Mouse (Mus musculus) layer of hippocampus, postnatal 25 days (tissue): ENCODE results near the gene Zbtb2. TPM values are rescaled to one million over a fixed set of nuclear protein-coding genes. Genes with fewer than 3 reads are reported as not detected.
"Not testable (repeated sequence)": the region's sequence is repeated elsewhere in the genome, so short reads cannot be mapped to it uniquely, and the experiment has no call there.

Source experiments
- DNase-seq, 2 experiments: peaks; one replicate each; pipeline ENCODE4 v3.0.0; 2022; ENCODE audit warnings: mixed read lengths in 2 of 2, low spot score in 1 of 2; ENCODE audit errors: extremely low spot score in 1 of 2
- total RNA-seq, 2 experiments: library from RNA; stranded (reverse); gene quantifications; 2 replicates each; pipeline ENCODE4 v1.2.3; 2021

Zbtb2 gene
- 10 to 100 TPM; 11.4 to 12.1 TPM for total RNA-seq

GRCm38 (mm10) chr10:4387701-4388383 is at the start of gene Zbtb2:
Gene Zbtb2, minus strand, starts transcription at chr10:4388108.
- peak; percentile 46 to 50 for DNase-seq

GRCm38 (mm10) chr10:4435416-4435815 is 47.5 kb upstream of the Zbtb2 start:
- no peak for DNase-seq

- DNase-seq: not testable (repeated sequence)
These were observed 46.0 kb upstream of the Zbtb2 start for GRCm38 (mm10) chr10:4433871-4434270.

DNA sequence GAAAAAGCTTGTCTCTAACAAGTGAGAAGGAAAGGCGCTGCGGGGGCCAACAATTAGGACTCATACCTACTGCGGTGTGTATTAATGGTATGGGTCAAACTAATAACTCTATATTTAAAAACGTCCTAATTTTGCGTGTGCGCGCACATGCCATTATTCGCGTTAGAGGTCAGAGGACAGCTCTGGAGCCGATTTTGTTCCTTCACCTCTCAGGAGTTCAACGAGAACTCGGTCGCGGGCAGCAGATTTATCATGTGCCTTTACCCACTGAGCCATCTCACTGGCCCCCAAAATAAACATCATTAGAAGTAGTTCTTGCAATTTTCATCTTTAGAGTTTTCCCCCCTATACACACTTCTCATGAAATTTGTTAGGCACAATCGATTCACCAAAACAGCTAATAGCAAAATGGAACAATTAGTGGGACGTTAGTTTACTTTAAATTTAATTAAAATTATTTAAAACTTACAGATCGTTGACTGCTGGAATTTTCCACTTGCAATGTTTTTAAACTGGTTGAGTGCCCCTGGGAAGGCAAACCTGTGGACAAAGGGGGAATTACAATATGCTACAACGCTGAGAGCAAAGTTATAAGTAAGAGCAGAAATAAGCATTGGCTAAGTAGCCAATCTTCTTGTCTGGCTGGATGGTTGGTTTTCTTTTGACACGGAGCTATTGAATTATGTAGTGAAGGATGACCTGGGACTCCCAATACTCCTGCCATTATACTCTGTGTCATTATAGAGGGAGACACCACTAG is 45.3 kb upstream of the Zbtb2 start:
- no peak for DNase-seq

GRCm38 (mm10) chr10:4432123-4432931 is 44.4 kb upstream of the Zbtb2 start, which contains the start of the genes Rmnd1 and Armt1:
Gene Rmnd1, minus strand, starts transcription at chr10:4432388.
Gene Armt1, plus strand, starts transcription at chr10:4432467.
- DNase-seq: peak; percentile 92

- DNase-seq: no peak
These were observed 43.8 kb upstream of the Zbtb2 start for GRCm38 (mm10) chr10:4431746-4432122.

DNA sequence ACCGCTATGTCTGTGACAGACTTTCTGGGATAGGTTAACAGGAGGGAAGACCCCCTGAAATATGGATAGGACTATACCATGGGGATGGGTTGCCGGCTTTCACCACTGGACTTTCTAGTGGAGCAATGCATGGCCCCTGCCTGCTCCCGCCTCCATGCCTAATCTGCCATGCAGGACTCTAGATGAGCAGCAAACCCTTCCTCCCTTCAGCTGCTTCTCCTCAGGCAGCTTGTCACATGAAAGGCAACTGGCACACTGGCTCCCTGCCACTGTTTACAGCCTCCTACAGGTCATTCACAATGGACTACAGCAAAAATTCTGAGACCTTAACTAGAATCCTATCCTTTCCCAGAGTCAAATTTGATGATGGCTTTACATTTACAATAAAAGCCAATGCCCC is 42.9 kb upstream of the Zbtb2 start:
- no peak for DNase-seq

DNA sequence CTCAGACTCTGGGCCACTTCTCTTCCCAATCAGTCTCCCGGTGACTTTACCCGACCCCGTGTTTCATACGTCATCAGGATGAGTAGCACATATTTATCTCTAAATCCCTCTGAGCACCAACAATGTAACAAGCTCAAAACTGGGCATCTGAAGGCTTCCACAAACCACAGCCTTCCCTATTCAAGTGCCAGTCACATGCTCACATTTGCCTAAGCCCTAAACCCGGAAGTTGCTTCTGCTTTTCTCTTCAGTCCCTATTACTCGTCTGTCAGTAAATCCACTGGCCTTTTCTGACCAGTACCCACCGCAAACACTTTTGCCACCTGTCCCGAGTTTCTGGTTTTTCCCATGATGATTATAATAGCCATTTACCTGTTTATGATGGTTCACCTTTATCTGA is 42.5 kb upstream of the Zbtb2 start:
- no peak for DNase-seq

DNA sequence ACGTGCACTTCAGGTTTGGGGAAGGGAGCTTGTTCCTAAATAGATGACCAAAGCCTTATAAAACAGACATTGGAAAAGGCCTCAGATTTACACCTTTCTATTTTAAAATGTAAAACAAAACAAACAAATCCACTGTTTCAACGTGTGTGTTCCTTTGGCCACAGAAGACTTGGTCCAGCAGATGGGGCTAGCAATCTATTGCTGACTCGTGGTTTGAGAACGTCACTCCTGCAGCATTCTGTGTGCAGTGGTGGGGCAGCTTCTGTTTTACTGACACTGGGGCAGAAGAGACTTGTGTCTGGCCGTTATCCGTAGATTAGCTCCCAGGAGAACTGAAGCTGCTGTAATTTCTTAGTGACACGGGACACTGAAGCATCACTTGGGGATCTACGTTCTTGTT is 37.3 kb upstream of the Zbtb2 start:
- no peak for DNase-seq

GRCm38 (mm10) chr10:4407191-4407590 is 19.3 kb upstream of the Zbtb2 start:
- no peak for DNase-seq

- DNase-seq: no peak
These were observed 17.6 kb upstream of the Zbtb2 start for GRCm38 (mm10) chr10:4405511-4405910.

DNA sequence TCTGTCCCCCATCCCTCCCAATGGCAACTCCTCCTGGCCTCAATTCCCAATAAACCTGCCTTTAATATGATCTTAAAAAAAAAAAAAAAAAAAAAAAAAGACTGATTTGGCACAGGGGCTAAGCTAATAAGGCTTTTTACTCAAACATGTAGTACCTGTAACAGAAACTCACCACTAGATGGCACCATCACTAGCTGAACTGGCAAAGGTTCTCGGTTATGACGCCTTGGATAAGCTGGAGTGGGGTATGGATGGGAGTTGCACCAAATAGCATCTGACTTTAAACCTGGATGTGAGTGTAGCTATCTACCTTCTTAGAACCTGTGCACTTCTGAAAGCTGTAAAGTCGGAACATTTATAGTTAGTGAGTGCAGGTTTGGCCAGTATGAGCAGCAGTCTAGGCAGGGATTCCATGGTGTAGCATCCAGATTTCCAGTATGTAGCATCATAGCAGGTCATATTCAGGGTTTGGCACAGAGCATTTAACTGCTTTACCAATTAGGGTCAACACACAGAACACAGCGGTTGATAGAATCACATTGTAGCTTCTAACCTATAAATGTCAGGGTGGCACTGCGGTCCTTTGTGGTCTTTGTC is 17.1 kb upstream of the Zbtb2 start:
- DNase-seq: no peak

- no peak for DNase-seq
These were observed 10.2 kb upstream of the Zbtb2 start for GRCm38 (mm10) chr10:4398058-4398457.

GRCm38 (mm10) chr10:4395321-4395720 is 7.4 kb upstream of the Zbtb2 start:
- no peak for DNase-seq

DNA sequence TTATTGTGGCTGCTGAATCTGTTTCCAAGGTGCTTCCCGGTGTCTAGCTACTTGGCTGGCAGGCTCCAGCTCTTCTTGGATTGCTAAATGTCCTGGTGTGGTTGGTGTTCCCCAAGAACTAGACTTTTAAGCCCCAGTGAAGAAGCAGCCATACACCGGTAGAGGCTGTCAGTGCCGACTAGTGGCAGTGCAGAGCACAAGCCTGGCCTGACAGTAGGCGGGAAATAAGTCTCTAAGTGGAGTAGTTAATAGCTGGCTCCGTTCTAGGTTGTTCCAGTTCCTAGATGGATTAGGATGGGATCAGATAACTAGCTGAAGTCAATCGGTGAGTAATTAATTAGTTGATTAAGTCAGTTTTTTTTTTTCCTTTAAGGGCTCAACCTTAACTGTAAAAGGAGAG is 3.9 kb upstream of the Zbtb2 start:
- no peak for DNase-seq

GRCm38 (mm10) chr10:4391076-4391475 is 3.2 kb upstream of the Zbtb2 start:
- no peak for DNase-seq

GRCm38 (mm10) chr10:4390550-4390949 is 2.6 kb upstream of the Zbtb2 start:
- DNase-seq: no peak

GRCm38 (mm10) chr10:4389461-4390112 is 1.7 kb upstream of the Zbtb2 start:
- no peak for DNase-seq

DNA sequence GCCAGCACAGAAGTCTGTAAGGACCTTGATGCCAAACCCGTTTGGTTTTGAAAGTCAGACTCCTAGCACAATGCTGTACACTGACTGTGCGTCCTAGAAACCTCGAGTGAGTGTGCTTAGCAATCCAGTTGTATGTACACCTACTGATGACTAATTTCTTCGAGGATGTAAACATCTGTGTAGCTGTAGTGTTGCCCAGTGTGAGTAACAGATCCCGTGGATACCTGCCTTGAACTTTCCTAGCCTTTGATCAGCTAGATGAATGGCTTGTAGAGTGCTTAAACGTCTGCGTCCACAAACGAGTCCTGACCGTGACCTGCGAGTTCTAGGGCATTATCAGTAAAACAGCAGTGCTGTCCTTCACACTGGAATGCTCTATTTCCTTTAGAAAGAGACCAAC is 1.1 kb upstream of the Zbtb2 start:
- no peak for DNase-seq

DNA sequence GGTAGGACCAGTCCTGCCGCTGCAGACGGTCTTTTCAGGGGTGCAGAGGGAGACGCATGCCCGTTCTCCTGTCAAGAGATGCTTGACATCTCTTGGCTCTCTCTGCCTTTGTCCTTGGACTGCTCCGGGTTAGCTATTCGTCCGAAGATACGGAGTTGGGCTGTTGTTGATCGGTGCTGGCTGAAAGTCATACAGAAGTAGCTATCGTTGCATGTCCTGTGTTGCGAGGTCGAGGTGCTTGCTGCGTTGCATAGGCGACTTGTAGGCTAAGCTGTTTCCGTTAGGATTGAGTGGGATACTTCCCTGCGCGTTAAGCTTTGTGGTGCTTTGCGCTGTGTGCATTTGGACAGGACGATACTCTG is 457 bp upstream of the Zbtb2 start:
- DNase-seq: no peak
